Mouse (Mus musculus): ENCODE measurements around the gene Taf6l.

Taf6l gene

DNA sequence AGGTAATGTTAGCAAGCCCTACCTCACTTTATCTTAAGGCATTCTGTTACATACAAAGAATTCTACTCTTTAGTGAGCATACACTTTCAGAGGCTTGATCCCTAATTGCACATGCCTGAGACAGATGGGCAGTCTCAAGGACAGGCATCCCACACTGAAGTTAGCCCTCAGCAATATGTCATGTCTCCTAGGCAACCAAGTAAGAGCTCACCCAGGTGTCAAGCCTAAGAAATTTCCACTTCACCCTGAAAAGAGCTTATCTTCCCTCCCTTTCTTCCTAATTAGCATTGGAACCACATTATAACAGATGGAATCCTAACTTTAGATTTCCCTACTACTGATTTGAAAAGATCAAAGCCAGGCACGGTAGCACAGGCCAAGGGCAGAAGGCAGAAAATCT is 3.0 kb upstream of the Taf6l start:
- DNase-seq = no peak

DNA sequence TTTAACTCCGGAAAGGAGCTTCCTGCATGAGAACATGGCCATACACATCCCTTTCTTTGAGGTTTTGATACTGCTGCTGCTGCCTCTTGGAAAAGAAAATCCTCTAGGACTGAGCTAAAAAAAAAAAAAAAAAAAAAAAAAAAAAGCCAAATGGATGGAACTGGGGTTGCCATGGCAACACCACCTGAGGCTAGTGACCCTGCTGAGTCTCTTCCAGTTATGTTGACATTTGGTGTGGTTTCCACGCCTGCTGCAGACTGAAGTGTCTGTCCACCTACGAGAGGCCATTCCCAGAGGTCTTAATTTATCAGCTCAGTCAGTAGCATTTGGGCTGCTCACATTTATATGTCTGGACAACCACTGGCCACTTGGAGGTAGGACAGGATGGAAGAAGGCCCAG is 2.3 kb upstream of the Taf6l start:
- DNase-seq = no peak

DNA sequence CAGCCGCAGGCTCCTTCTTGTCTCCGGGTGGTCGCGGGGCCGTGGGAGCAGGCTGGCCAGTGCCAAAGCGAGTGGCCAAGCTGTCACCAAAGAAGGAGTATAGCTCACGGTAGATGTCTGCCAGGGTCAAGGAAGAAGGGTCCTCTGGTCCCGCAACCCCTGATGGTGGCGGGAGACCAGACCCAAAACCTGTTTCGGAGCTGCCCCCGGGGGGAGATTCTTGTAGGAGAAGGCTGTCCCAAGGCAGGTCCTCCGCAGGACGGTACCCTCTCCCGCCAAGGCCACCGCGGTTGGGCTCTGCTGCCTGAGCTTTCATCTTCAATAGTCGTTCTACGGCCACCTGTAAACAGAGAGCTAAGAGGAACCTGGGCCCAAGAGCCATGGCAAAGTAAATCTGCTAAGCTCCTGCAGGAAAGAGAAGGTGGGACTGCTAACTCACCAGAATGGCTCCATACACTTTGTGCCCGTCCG is 11.2 kb downstream of the Taf6l start:
- no peak for DNase-seq

DNA sequence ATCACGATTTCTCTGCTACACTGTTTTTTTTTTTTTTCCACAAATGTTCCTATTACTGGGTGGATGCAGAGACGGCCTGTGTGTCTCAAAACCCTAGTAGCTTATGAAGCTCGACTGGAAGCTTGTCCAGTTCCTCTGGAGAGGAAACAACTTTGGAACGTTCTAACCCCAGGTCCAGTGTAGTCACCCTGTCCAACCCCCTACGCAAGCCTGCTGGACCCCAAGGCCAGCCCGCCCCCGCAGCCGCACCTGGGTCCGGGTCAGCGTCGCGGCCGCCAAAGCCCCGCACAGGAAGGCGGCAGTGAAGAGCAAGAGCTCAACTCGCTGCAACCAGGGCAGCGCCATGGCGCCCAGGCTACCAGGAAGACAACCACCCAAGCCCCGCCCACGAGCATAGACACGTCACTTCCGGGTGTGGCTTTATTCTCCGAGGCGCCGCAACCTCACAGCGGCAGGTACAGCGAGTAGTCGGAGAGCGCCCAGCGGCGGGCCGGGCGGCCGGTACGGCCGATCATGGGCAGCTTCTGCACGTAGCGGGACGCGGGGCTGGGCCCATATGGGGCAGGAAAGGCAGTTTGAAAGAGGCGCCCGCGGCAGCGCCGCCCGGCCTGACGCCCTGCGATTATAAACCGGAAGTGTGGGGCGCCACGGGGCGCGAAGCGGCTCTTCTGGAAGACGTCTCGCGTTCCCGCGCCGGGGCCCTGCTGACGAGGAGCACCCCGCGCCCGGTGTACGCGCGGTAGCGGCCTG is 12.0 kb downstream of the Taf6l start, which contains the start of gene Tmem179b:
Gene Tmem179b, minus strand, starts transcription at position 382 of the 750 bp plus-strand sequence.
- peak; percentile 95 for DNase-seq

DNA sequence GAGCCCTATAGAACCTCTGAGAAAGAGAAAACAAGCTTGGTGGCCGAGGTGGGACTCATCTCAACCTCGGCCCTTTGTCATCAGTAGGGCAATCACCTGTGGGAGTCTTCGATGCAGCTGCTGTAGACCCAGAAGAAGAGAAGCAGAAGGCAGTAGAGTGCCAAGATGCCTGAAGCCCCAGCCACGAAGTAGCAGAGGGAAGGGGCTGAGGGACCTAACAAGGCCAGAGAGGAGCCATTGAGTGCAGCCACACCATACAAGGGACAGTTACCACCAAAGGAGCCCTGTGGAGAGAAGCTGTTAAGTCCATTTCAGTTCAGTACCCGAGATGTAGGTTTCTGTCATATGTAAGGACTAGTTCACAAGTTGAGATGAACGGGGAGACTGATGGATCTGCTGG is 12.8 kb downstream of the Taf6l start:
- DNase-seq = no peak

DNA sequence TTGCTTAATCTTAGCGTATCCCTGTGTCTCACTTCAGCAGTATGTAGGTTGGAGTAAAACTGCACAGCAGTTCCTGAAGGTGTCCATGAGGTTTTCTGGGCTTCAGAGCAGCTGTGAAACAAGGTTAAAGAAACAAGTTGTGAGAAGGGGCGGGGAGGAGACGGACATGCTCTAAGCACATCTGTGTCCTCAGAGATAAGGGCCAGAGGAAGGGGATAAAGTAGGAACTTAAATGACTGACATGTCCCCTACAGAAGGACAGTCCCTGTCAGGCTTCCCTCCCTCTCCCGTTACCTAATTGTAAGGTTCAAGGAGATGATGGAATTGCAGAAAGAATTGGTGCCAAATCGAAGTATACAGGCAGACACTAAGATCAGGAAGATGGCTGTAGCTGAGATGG is 13.2 kb downstream of the Taf6l start:
- no peak for DNase-seq

DNA sequence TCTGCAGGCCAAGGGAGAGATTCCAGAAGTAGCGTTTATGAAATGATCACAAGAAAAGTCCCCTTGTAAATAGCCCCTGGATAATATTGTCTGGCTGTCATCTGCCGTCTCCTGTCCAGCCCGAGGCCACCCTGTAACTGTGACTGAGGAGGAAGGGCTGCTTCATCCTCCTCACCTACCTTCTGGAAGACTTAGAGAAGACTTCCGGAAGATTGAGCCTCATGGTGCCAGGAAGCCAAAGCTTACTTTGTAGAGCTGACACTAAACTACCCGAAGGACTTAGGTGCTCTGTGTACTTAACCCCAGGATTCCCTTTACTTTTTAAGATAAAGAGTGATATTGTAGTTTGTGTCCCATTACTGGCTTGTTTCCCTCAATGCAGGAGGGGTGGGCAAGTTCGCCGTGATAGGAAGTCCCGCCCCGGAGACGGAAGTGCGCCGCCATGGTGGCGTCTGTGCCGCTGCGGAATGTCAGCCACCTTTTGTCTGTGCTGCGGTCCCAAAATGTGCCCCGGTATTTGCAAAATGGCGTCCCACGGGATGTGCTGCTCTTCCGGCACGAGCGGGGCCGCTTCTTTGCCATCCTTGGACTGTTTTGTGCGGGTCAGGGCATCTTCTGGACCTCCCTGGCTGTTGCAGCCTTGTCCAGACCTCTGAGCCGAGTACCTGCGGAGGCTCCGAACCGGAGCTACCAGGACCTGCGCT is 15.5 kb downstream of the Taf6l start, which contains the start of gene Tmem223:
Gene Tmem223, plus strand, starts transcription at position 430 of the 704 bp plus-strand sequence.
- peak; percentile 80 for DNase-seq

DNA sequence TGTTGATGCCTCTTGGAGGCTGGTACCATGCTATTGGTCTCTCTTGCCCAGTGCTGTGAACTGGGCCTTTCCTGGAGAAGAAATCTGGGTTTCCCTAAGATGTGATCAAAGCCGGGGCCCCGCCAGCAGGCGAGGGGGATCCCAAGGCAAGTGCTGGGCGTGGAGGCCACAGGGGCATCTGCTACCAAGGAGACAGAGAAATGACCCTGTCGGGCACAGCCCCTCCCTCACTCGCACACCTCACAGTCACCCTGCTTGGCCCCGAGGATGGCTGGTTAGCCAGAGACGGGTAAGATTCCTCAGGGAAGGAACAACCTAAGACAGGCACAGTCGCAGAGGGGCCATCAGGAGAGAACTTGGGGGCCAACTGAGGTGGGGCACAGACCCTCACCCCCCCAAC is 20.7 kb downstream of the Taf6l start:
- DNase-seq = no peak

DNA sequence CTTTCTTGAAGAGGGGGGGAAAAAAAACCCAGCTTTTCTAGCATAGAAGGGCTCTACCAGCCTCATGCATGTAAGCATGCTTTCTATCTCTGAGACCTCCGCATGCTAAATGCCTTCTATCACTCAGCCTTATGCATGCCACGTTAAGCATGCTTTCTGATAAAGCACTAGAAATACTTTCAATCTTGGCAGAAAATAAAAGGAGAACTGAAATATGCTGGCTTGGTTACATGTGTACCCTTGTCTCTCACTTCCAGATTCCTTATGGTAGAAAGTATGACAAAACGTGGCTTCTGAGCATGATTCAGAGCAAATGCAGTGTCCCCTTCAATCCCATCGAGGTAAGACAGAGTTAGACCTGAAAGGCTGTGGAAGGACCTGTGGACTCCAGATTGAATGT is 22.9 kb downstream of the Taf6l start:
- no peak for DNase-seq

DNA sequence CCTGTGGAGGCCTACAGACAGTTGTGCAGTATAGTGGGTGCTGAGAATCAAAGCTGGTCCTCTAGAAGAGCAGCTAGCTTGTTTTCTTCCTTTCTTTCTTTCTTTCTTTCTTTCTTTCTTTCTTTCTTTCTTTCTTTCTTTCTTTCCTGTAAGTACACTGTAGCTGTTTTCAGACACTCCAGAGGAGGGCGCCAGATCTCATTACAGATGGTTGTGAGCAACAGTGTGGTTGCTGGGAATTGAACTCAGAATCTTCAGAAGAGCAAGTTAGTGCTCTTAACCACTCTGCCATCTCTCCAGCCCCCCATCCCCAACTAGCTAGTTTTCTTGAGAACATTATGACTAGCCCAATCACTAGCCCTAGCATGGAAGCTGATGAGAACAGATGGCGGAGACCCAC is 25.5 kb downstream of the Taf6l start:
- DNase-seq = no peak

DNA sequence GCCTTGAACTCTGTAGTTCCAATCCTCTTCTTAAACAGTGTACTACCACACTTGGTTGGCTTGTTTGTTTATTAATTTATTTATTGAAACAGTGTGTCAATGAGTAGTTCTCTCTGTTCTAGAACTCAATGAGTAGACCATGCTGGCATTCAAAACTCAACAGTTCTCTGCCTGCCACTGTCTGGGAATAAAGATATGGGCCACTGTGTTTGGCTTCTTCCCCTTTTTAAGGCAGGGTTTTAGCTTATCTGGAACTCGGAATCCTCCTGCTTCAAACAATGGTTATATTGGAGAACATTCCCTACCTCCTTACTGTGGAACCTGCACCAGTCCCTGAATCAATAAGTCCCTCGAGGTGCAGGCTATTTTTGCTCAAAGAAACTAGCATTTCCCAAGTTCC is 27.3 kb downstream of the Taf6l start:
- no peak for DNase-seq

DNA sequence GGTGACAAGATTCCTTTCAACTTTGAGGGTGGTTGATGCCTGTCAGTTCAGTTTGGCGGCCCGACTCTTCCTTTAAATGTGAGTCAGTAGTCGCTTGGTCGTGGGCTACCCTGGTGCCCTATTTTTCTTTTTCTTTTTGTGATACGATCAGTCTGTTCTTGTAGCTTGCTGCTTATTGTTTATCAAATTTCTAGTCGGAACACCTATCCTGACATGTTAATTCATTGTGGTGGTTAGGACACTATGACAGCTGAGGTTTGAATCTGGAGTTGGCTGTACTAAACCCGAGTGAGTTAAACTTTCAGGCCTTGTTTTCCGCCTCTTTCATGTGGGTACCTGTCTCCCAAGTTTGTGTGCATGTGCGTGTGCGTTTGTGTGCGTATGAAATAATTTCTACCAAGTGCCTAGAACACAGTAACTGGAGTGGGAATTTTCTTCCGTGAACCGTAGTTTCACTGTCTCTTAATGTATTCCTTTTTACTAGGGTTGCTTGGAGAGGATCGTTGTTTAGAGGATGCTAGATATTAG is 28.7 kb downstream of the Taf6l start:
- DNase-seq = no peak

DNA sequence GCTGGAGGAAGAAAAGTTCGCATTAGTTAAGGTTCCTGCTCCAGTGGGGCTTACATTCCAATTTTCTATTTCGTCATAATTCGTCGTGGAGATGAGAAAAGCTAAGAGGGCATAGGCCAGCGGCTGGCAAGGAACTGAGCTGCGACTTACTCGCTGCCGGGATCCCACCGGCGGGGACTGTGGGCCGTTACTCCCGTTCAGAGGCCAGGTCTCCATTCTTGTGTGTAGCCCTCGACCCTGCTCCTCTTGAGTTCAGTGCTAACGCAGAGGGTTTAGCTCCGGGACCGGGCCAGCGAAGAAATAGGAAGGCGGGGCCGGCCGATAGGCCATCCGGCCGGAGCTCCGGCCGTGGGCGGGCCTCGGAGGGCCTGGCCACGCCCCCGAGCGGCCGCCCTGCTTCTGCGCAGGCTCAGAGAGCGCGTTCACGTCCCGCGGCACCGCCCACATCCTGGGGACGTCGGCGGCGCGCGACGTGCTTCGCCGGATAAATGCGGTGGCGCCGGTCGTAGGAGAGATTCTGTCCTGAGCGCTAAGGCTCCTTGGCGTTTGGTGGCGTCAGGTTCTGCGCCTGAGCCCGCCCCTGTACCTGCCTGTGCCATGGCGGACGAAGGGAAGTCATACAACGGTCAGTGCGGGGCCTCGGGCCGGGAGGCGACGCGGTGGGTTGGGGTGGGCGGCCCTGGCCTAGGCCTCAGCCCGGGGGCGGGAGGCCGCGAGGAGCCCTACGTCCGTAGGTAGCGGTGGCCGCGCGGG is 29.4 kb downstream of the Taf6l start, which contains the start of gene Nxf1:
Gene Nxf1, plus strand, starts transcription at position 439 of the 753 bp plus-strand sequence.
- peak; percentile 93 for DNase-seq

DNA sequence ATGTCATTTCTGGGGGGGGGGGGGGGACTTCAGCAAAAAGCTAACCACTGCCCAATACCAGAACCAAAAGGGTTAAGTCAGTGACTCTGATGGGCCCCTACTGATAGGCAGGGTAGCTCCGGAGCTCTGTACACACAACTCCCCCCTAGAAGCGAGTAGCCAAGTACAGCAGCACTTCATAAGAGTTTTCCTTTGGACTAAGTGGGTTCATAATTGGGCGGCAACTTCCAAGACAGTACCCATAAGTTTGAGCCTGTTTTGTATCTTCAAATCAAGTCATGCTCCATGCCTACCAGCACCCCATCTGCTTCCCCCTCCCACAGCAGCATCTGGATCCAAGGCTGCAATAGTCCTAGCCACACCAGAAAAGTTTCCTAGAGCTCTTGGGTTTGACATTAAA is 30.6 kb downstream of the Taf6l start:
- DNase-seq = no peak

DNA sequence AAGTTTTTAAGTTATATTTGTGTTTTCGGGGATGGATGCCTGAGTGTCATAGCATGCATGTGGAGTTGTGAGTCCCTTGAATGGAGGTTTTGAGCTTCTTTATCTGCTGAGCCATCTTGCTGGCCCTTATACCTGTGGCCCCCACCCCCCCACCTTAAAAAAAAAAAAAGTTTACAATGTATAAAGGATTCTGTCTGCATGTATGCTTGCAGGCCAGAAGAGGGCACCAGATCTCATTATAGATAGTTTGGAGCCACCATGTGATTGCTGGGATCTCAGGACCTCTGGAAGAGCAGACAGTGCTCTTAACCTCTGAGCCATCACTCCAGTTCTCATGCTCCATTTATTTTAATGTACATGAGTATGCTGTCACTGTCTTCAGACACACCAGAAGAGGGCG is 38.8 kb downstream of the Taf6l start:
- no peak for DNase-seq

DNA sequence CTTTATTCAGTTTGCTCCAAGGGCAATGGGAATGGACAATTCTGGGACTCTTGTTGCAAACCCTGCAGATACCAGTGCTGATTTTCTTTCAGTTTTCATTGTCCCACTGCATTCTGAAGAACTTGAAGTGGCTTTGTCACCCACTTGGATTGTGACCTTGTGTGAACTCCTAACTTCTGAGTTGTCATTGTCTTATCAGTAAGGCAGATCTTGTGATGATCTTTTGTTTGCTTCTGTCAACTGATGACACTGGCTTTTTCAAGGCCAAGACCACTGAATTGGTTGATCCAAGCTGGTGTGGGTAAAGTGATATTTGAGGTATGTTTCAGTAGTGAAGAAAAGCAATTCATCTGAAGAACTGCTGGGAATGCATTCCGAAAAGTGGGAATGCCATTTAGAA is 40.8 kb downstream of the Taf6l start:
- DNase-seq = no peak

DNA sequence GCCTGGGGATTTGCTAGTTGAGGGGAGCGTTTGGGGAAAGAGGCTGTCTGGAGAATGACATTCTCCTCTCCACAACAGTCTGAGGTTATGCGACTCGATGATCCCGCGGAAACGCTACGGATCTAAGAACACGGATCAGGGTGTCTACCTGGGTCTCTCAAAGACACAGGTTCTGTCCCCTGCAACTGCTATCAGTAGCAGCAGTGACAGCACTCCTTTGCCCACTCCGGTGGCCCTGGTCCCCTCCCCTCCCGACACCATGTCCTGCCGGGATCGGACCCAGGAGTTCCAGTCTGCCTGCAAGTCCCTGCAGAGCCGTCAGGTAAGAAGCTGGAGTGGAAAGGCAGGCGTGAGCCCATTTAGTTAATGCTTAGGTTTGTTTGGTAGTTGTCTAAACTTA is 44.0 kb downstream of the Taf6l start:
- no peak for DNase-seq

DNA sequence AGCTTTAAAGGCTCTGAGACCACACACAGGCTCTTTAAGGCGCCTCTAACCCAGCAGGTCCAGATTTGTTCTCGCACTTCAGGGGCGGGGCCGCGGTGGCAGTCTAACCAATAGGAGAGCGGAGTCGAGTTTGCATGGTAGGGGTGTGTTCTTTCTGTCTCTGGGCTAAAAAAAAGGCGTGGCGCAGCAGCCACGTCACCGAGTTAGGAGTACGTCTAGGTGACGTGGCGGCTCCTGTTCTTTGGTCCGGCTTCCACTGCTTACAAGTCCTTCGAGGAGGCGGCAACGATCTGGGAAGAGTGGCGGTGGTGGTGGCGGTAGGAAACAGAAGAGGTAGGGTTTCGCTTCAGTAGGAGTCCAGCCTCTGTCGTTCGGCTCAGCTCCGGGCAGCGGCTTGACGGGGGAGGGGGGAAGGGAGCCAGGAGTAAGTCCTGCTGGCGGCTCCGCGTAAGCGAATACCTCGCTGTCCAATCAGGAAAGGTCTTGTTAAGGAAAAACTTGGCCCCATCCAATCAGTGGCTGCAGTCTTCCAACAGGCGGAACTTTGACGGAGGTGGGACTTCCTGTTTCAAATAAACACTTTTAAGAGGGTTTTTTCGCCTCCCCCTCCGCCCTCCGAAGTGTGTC is 44.9 kb downstream of the Taf6l start, which contains the start of gene Stx5a:
Gene Stx5a, plus strand, starts transcription at position 171 of the 627 bp plus-strand sequence.
- DNase-seq = peak; percentile 91

DNA sequence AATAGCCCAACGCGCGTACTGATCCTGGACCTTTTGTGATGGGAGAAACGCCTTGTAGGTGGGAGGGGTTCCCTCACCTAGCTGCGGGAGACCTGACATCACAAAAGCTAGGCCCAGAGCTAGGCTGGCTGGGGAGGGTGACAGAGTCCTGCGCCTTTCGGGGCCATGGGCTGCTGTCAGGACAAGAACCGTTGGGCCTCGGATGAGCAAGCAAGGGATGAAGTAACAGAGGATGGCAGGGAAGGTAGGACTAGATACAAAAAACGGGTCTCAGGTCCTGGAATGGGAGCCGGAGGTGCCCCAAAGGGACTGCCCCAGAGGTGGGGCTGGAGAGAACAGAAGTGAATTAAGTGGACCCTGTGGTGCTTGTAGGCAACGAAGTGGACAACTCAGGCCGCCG is 45.6 kb downstream of the Taf6l start, which contains the start of gene 1700092M07Rik:
Gene 1700092M07Rik, plus strand, starts transcription at position 116 of the 400 bp plus-strand sequence.
- DNase-seq = no peak

DNA sequence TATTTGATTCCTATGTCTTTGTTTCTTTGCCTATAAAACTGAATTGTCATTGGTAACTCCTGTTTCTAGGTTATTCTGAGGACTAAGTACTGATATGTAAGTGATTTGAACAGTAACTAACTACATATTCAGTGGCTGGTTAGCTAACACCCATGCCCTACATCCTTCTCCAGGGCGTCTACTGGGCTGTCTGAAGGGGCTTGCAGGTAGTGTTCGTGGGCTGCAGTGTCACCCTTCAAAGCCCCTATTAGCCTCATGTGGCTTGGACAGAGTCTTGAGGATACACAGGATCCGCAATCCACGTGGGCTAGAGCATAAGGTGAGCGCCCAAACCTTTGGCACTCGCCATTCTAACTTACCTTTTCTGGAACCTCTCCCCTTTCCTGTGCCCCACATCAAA is 46.6 kb downstream of the Taf6l start:
- no peak for DNase-seq

DNA sequence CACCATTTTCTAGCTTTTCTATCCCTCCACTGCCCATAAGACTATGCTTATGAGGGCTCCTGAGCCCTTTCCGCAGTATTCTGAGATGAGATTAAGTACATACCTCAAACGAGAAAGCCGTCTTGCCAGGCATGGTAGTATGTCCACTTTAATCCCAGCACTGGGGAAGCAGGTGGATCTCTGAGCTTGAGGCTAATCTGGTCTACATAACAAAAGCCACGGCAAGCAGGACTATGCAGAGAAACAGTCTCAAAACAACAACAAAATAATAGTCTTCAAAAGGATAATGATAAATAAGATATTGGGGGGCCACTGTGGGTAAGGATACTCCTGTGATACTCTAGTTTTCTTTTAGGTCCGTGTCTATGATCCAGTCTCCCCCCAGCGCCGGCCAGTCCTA is 47.3 kb downstream of the Taf6l start:
- DNase-seq = no peak

DNA sequence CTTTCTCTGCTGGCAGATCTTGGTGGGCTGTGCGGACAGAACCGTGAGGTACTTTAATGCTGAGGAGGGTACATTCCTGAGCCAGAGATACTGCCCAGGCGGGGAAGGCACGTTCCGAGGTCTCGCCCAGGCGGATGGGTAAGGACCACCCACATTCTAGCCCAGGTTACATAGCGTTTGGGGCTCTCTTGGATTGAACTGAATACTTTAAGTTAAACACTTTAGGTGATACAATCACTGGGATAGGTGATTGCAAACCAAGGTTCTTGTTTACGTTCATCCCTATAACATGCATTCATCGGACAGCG is 50.1 kb downstream of the Taf6l start:
- DNase-seq = no peak
